Mouse (Mus musculus) stomach, postnatal 0 days (tissue): ENCODE results near the gene Tmprss3.

Experiments used
- CTCF ChIP-seq: IDR thresholded peaks from 2 replicates; pipeline ENCODE4 v1.5.1; 2016; ENCODE audit warnings: antibody characterized with exemption, low read depth, mild to moderate bottlenecking, moderate library complexity
- EP300 ChIP-seq: optimal IDR thresholded peaks from 2 replicates; pipeline ENCODE3; 2016; ENCODE audit warnings: antibody characterized with exemption

GRCm38 (mm10) chr17:31195207-31195606 is 3.6 kb downstream of the Tmprss3 start:
- no peak for TF ChIP-seq CTCF
- no peak for TF ChIP-seq EP300
